Mouse (Mus musculus) forebrain, embryonic 14.5 days (tissue): ENCODE results near the gene Lhpp. TPM values are rescaled to one million over a fixed set of nuclear protein-coding genes. Genes with fewer than 3 reads are reported as not detected.
A peak's percentile ranks its signal among the peaks of the same experiment; 100 is the strongest.

Experiments
- ATAC-seq: fragments of 200-750 bp; cut with Nextera tagmentation; 2 replicates; pipeline ENCODE4 v1.8.0; 2017; ENCODE audit warnings: mild to moderate bottlenecking, moderate library complexity
- DNase-seq: peaks from one replicate; pipeline ENCODE4 v3.0.0-alpha.2; 2015; ENCODE audit warnings: low spot score
- H3K27ac ChIP-seq: fragments of 300-500 bp; sonication (generic); 2 replicates; pipeline ENCODE4 v1.5.1; 2014; ENCODE audit warnings: low read depth, mild to moderate bottlenecking, control low read depth, low read length, moderate library complexity
- H3K27me3 ChIP-seq: fragments of 300-500 bp; sonication (generic); replicated peaks from 2 replicates; pipeline ENCODE4 v1.6.1; 2014; ENCODE audit warnings: low read length, control low read depth, mixed read lengths; ENCODE audit not compliant: control insufficient read depth, insufficient read depth
- H3K36me3 ChIP-seq: fragments of 300-500 bp; sonication (generic); 2 replicates; pipeline ENCODE4 v1.6.1; 2014; ENCODE audit warnings: low read length, control low read depth; ENCODE audit not compliant: control insufficient read depth, insufficient read depth
- H3K4me1 ChIP-seq: fragments of 300-500 bp; sonication (generic); 2 replicates; pipeline ENCODE4 v1.6.1; 2014; ENCODE audit warnings: antibody characterized with exemption, low read length, control low read depth; ENCODE audit not compliant: control insufficient read depth, insufficient read depth
- H3K4me2 ChIP-seq: fragments of 300-500 bp; sonication (generic); 2 replicates; pipeline ENCODE4 v1.6.1; 2014; ENCODE audit warnings: mild to moderate bottlenecking, control low read depth, low read length
- H3K4me3 ChIP-seq: fragments of 300-500 bp; sonication (generic); 2 replicates; pipeline ENCODE4 v1.5.1; 2014; ENCODE audit warnings: low read depth, low read length, control low read depth
- H3K9ac ChIP-seq: fragments of 300-500 bp; sonication (generic); 2 replicates; pipeline ENCODE4 v1.6.1; 2014; ENCODE audit warnings: mild to moderate bottlenecking, low read length, control low read depth, moderate library complexity
- H3K9me3 ChIP-seq: fragments of 300-500 bp; sonication (generic); replicated peaks from 2 replicates; pipeline ENCODE4 v1.6.1; 2016; ENCODE audit warnings: low read length, control low read depth, mixed read lengths; ENCODE audit not compliant: control insufficient read depth
- WGBS: fragments of 180-500 bp; shearing (Covaris S2); extraction: QIAGEN DNeasy Blood & Tissue Kit; methylation state at CpG from one replicate; pipeline ENCODE4 v1.1.7; 2014; 5-methylcytosine and 5-hydroxymethylcytosine counted together
- polyA plus RNA-seq: library from polyadenylated mRNA; unstranded; fragments of >200 nt; fragmentation: Nextera tagmentation; extraction: Ambion mirVana; gene quantifications from 2 replicates; pipeline ENCODE4 v1.2.1, GENCODE M21; 2014

Lhpp gene
- polyA plus RNA-seq, 1 experiment from 2014 or later, result 26.7 TPM

GRCm38 (mm10) chr7:132675922-132676321 is 65.5 kb downstream of the Lhpp start:
- Histone ChIP-seq H3K27ac (no peak overlapping the region), H3K4me3 (no peak overlapping the region), H3K9me3 (no peaks in the 10 kb centered on the region), H3K27me3 (no peaks in the 10 kb centered on the region), H3K36me3 (no peaks in the 10 kb centered on the region), H3K9ac (no peak overlapping the region), H3K4me2 (no peak overlapping the region), H3K4me1 (no peaks in the 10 kb centered on the region)
- no peak for ATAC-seq
- WGBS, result 87% methylated on average over 2 of the region's 2 CpGs
- no peak for DNase-seq

GRCm38 (mm10) chr7:132679117-132679516 is 68.7 kb downstream of the Lhpp start:
- H3K9me3 ChIP-seq, result no peaks in the 10 kb centered on the region
- ATAC-seq (no peak), DNase-seq (peak; percentile 29)
- H3K4me3 ChIP-seq, result no peak overlapping the region
- H3K4me2 ChIP-seq, result no peak overlapping the region
- H3K4me1 ChIP-seq, result no peaks in the 10 kb centered on the region
- no peaks in the 10 kb centered on the region for H3K27me3 ChIP-seq
- no peak overlapping the region for H3K9ac ChIP-seq
- 72% methylated on average over 4 of the region's 4 CpGs for WGBS
- no peaks in the 10 kb centered on the region for H3K36me3 ChIP-seq
- no peak overlapping the region for H3K27ac ChIP-seq

- Histone ChIP-seq H3K9me3 (no peaks in the 10 kb centered on the region), H3K4me3 (no peak overlapping the region), H3K4me2 (no peak overlapping the region), H3K9ac (no peak overlapping the region), H3K4me1 (no peaks in the 10 kb centered on the region), H3K36me3 (no peaks in the 10 kb centered on the region), H3K27ac (no peak overlapping the region), H3K27me3 (no peaks in the 10 kb centered on the region)
- DNase-seq, result no peak
- ATAC-seq, result no peak
- WGBS, result 85% methylated on average over 6 of the region's 6 CpGs
These were observed 69.1 kb downstream of the Lhpp start for GRCm38 (mm10) chr7:132679549-132679948.

- Histone ChIP-seq H3K9ac (no peak overlapping the region), H3K4me2 (no peak overlapping the region), H3K36me3 (no peaks in the 10 kb centered on the region), H3K27me3 (no peaks in the 10 kb centered on the region), H3K27ac (no peak overlapping the region), H3K9me3 (no peaks in the 10 kb centered on the region), H3K4me1 (no peaks in the 10 kb centered on the region), H3K4me3 (no peak overlapping the region)
- no peak for ATAC-seq
- 84% methylated on average over 11 of the region's 11 CpGs for WGBS
- DNase-seq, result no peak
These were observed 70.9 kb downstream of the Lhpp start for GRCm38 (mm10) chr7:132681296-132681695.

GRCm38 (mm10) chr7:132681831-132682230 is 71.4 kb downstream of the Lhpp start:
- Histone ChIP-seq H3K36me3 (no peaks in the 10 kb centered on the region), H3K9ac (no peak overlapping the region), H3K4me3 (no peak overlapping the region), H3K27me3 (no peaks in the 10 kb centered on the region), H3K9me3 (no peaks in the 10 kb centered on the region), H3K27ac (no peak overlapping the region), H3K4me2 (no peak overlapping the region), H3K4me1 (no peaks in the 10 kb centered on the region)
- ATAC-seq (no peak), DNase-seq (no peak)
- 96% methylated on average over 1 of the region's 1 CpGs for WGBS

GRCm38 (mm10) chr7:132682336-132682735 is 71.9 kb downstream of the Lhpp start:
- H3K27ac ChIP-seq, result no peak overlapping the region
- no peaks in the 10 kb centered on the region for H3K36me3 ChIP-seq
- H3K27me3 ChIP-seq, result no peaks in the 10 kb centered on the region
- H3K4me2 ChIP-seq, result no peak overlapping the region
- no peak overlapping the region for H3K4me3 ChIP-seq
- 92% methylated on average over 3 of the region's 3 CpGs for WGBS
- H3K4me1 ChIP-seq, result no peaks in the 10 kb centered on the region
- DNase-seq (no peak), ATAC-seq (no peak)
- H3K9me3 ChIP-seq, result no peaks in the 10 kb centered on the region
- H3K9ac ChIP-seq, result no peak overlapping the region

- Histone ChIP-seq H3K36me3 (no peaks in the 10 kb centered on the region), H3K9ac (no peak overlapping the region), H3K27me3 (no peaks in the 10 kb centered on the region), H3K27ac (no peak overlapping the region), H3K4me2 (no peak overlapping the region), H3K4me3 (no peak overlapping the region), H3K4me1 (no peaks in the 10 kb centered on the region), H3K9me3 (no peaks in the 10 kb centered on the region)
- no peak for ATAC-seq
- DNase-seq, result no peak
- 70% methylated on average over 3 of the region's 3 CpGs for WGBS
These were observed 72.5 kb downstream of the Lhpp start for GRCm38 (mm10) chr7:132682901-132683300.

GRCm38 (mm10) chr7:132683923-132684322 is 73.5 kb downstream of the Lhpp start:
- no peak overlapping the region for H3K9ac ChIP-seq
- H3K4me3 ChIP-seq, result no peak overlapping the region
- DNase-seq (no peak), ATAC-seq (no peak)
- H3K4me1 ChIP-seq, result no peaks in the 10 kb centered on the region
- no peak overlapping the region for H3K27ac ChIP-seq
- 89% methylated on average over 4 of the region's 4 CpGs for WGBS
- no peaks in the 10 kb centered on the region for H3K9me3 ChIP-seq
- H3K4me2 ChIP-seq, result no peak overlapping the region
- no peaks in the 10 kb centered on the region for H3K27me3 ChIP-seq
- H3K36me3 ChIP-seq, result no peaks in the 10 kb centered on the region

GRCm38 (mm10) chr7:132686515-132686914 is 76.1 kb downstream of the Lhpp start:
- 94% methylated on average over 3 of the region's 3 CpGs for WGBS

More at GRCm38 (mm10) chr7:132686515-132686914, 76.1 kb downstream of the Lhpp start:
- Histone ChIP-seq H3K4me2 (no peak overlapping the region), H3K4me1 (no peaks in the 10 kb centered on the region), H3K27me3 (no peaks in the 10 kb centered on the region), H3K36me3 (no peaks in the 10 kb centered on the region), H3K9me3 (no peaks in the 10 kb centered on the region), H3K27ac (no peak overlapping the region), H3K4me3 (no peak overlapping the region), H3K9ac (no peak overlapping the region)
- ATAC-seq, result no peak
- DNase-seq, result no peak
